Mouse (Mus musculus) MEL (cell line): ENCODE measurements at regions not wholly inside any gene's neighbourhood (a gene's known extent, or its start where the extent isn't known, plus 50 kb on each side); places are given as distances from the start of the nearest gene placed in this dataset.

ENCODE experiments used
- DNase-seq: peaks from one replicate; pipeline ENCODE4 v3.0.0; 2011; ENCODE audit warnings: low read depth, low spot score
- H3K27ac ChIP-seq: 2 replicates; pipeline ENCODE4 v1.5.1; 2012; ENCODE audit warnings: low read depth, mild to moderate bottlenecking, control low read depth, low read length, moderate library complexity; ENCODE audit not compliant: control insufficient read depth
- H3K27me3 ChIP-seq, 2 experiments: fragments of 150-350 bp in 1 of 2; sonication (generic) in 1 of 2; 2 replicates each; pipeline ENCODE4 v1.6.1; 2012; ENCODE audit warnings: low read length in 2 of 2, mild to moderate bottlenecking in 2 of 2, improper control_type of control experiment in 1 of 2, moderate library complexity in 1 of 2; ENCODE audit not compliant: insufficient read depth in 2 of 2, control insufficient read depth in 1 of 2
- H3K36me3 ChIP-seq, 2 experiments: 2 replicates each; pipeline ENCODE4 v1.6.1; 2012 to 2014; ENCODE audit warnings: low read length in 2 of 2, improper control_type of control experiment in 1 of 2, inconsistent platforms in 1 of 2, mild to moderate bottlenecking in 1 of 2; ENCODE audit not compliant: insufficient read depth in 2 of 2, control insufficient read depth in 1 of 2
- H3K4me1 ChIP-seq, 2 experiments: fragments of 150-350 bp in 1 of 2; sonication (generic) in 1 of 2; 2 replicates each; pipeline ENCODE4 v1.6.1; 2012; ENCODE audit warnings: low read length in 2 of 2, improper control_type of control experiment in 1 of 2, mild to moderate bottlenecking in 1 of 2; ENCODE audit not compliant: insufficient read depth in 2 of 2, control insufficient read depth in 1 of 2
- H3K4me3 ChIP-seq, 2 experiments: fragments of 150-350 bp in 1 of 2; sonication (generic) in 1 of 2; 2 replicates each; pipeline ENCODE4 v1.5.1; 2012; ENCODE audit warnings: low read depth in 2 of 2, low read length in 2 of 2, mild to moderate bottlenecking in 2 of 2, moderate library complexity in 2 of 2, control low read depth in 1 of 2, improper control_type of control experiment in 1 of 2; ENCODE audit not compliant: control insufficient read depth in 1 of 2, insufficient read depth in 1 of 2
- H3K79me2 ChIP-seq: 2 replicates; pipeline ENCODE4 v1.6.1; 2012; ENCODE audit warnings: mild to moderate bottlenecking, low read length, moderate library complexity; ENCODE audit not compliant: control insufficient read depth, poor library complexity, insufficient read depth
- H3K9ac ChIP-seq: 2 replicates; pipeline ENCODE4 v1.6.1; 2012; ENCODE audit warnings: low read depth, mild to moderate bottlenecking, control low read depth, low read length, moderate library complexity; ENCODE audit not compliant: control insufficient read depth, poor library complexity, severe bottlenecking
- H3K9me3 ChIP-seq: fragments of 150-350 bp; sonication (generic); replicated peaks from 2 replicates; pipeline ENCODE4 v1.6.1; 2012; ENCODE audit warnings: mild to moderate bottlenecking, low read length, improper control_type of control experiment, moderate library complexity; ENCODE audit not compliant: insufficient read depth
- CHD1 ChIP-seq: IDR thresholded peaks from 2 replicates; pipeline ENCODE4 v1.6.1; 2012; ENCODE audit warnings: low read depth, mild to moderate bottlenecking, inconsistent platforms, low read length, improper control_type of control experiment
- CHD2 ChIP-seq: IDR thresholded peaks from 2 replicates; pipeline ENCODE4 v1.6.1; 2011; ENCODE audit warnings: low read length, improper control_type of control experiment
- CTCF ChIP-seq, 3 experiments: IDR thresholded peaks in 2 of 3; conservative IDR thresholded peaks in 1 of 3; 2 replicates each; pipeline ENCODE4 v1.5.1; 2011 to 2012; ENCODE audit warnings: low read length in 3 of 3, low read depth in 2 of 3, mild to moderate bottlenecking in 2 of 3, improper control_type of control experiment in 1 of 3, inconsistent platforms in 1 of 3, mixed read lengths in 1 of 3, moderate library complexity in 1 of 3; ENCODE audit not compliant: control insufficient read depth in 1 of 3, insufficient read depth in 1 of 3, poor library complexity in 1 of 3, severe bottlenecking in 1 of 3
- GABPA ChIP-seq: IDR thresholded peaks from 2 replicates; pipeline ENCODE4 v1.6.1; 2012; ENCODE audit warnings: low read depth, mild to moderate bottlenecking, inconsistent platforms, low read length, improper control_type of control experiment, moderate library complexity
- GATA1 ChIP-seq: IDR thresholded peaks from 2 replicates; pipeline ENCODE4 v1.6.1; 2011; ENCODE audit warnings: low read depth, low read length, improper control_type of control experiment
- JUND ChIP-seq: IDR thresholded peaks from 2 replicates; pipeline ENCODE4 v1.6.1; 2011; ENCODE audit warnings: low read depth, mild to moderate bottlenecking, improper control_type of control experiment, low read length
- KAT2A ChIP-seq: conservative IDR thresholded peaks from 2 replicates; pipeline ENCODE4 v1.6.1; 2012; ENCODE audit warnings: low read depth, low read length, improper control_type of control experiment, inconsistent platforms
- MAX ChIP-seq: IDR thresholded peaks from 2 replicates; pipeline ENCODE4 v1.6.1; 2011; ENCODE audit warnings: low read length, improper control_type of control experiment
- MAZ ChIP-seq: IDR thresholded peaks from 2 replicates; pipeline ENCODE4 v1.6.1; 2012; ENCODE audit warnings: low read depth, mild to moderate bottlenecking, inconsistent platforms, low read length, improper control_type of control experiment
- MEF2A ChIP-seq: IDR thresholded peaks from 2 replicates; pipeline ENCODE4 v1.6.1; 2014; ENCODE audit warnings: low read depth, mild to moderate bottlenecking, inconsistent platforms, low read length, improper control_type of control experiment; ENCODE audit not compliant: poor library complexity, insufficient replicate concordance, severe bottlenecking; ENCODE audit errors: extremely low read depth
- MYB ChIP-seq: IDR thresholded peaks from 2 replicates; pipeline ENCODE4 v1.6.1; 2011; ENCODE audit warnings: mild to moderate bottlenecking, low read depth, low read length, improper control_type of control experiment
- NELFE ChIP-seq: IDR thresholded peaks from 2 replicates; pipeline ENCODE4 v1.6.1; 2011; ENCODE audit warnings: low read depth, low read length, improper control_type of control experiment
- NRF1 ChIP-seq: IDR thresholded peaks from 2 replicates; pipeline ENCODE4 v1.6.1; 2014; ENCODE audit warnings: low read depth, mild to moderate bottlenecking, inconsistent platforms, low read length, improper control_type of control experiment, moderate library complexity; ENCODE audit not compliant: poor library complexity, insufficient read depth, severe bottlenecking
- RAD21 ChIP-seq: IDR thresholded peaks from 2 replicates; pipeline ENCODE4 v1.6.1; 2011; ENCODE audit warnings: mild to moderate bottlenecking, low read depth, low read length, improper control_type of control experiment
- RCOR1 ChIP-seq: IDR thresholded peaks from 2 replicates; pipeline ENCODE4 v1.6.1; 2012; ENCODE audit warnings: low read depth, mild to moderate bottlenecking, inconsistent platforms, low read length, improper control_type of control experiment
- SMC3 ChIP-seq: IDR thresholded peaks from 2 replicates; pipeline ENCODE4 v1.6.1; 2011; ENCODE audit warnings: low read depth, low read length, improper control_type of control experiment
- TBP ChIP-seq: IDR thresholded peaks from 2 replicates; pipeline ENCODE4 v1.8.0; 2011; ENCODE audit warnings: low read depth, low read length, improper control_type of control experiment
- TCF12 ChIP-seq: IDR thresholded peaks from 2 replicates; pipeline ENCODE4 v1.6.1; 2014; ENCODE audit warnings: low read depth, mild to moderate bottlenecking, inconsistent platforms, low read length, improper control_type of control experiment, moderate library complexity
- USF2 ChIP-seq, 2 experiments: IDR thresholded peaks; 2 replicates each; pipeline ENCODE4 v1.6.1; 2011 to 2012; ENCODE audit warnings: improper control_type of control experiment in 2 of 2, low read length in 2 of 2, borderline replicate concordance in 1 of 2, inconsistent platforms in 1 of 2, low read depth in 1 of 2, mild to moderate bottlenecking in 1 of 2; ENCODE audit not compliant: insufficient read depth in 1 of 2
- ZC3H11A ChIP-seq: IDR thresholded peaks from 2 replicates; pipeline ENCODE4 v1.6.1; 2012; ENCODE audit warnings: low read depth, mild to moderate bottlenecking, inconsistent platforms, low read length, improper control_type of control experiment
- ZNF384 ChIP-seq: IDR thresholded peaks from 2 replicates; pipeline ENCODE4 v1.6.1; 2012; ENCODE audit warnings: low read depth, mild to moderate bottlenecking, inconsistent platforms, low read length, improper control_type of control experiment

GRCm38 (mm10) chr12:71373633-71374032 is 63.9 kb downstream of the Dact1 start:
- Histone ChIP-seq H3K9ac (no peak overlapping the region), H3K27ac (no peak overlapping the region), H3K4me1 (no peaks in the 10 kb centered on the region), H3K9me3 (no peaks in the 10 kb centered on the region), H3K27me3 (no peaks in the 10 kb centered on the region), H3K36me3 (no peaks in the 10 kb centered on the region), H3K4me3 (no peak overlapping the region), H3K79me2 (no peaks in the 10 kb centered on the region)
- DNase-seq = no peak
- TF ChIP-seq ZNF384 (no peak), GABPA (no peak), TCF12 (no peak), CHD1 (no peak)

DNA sequence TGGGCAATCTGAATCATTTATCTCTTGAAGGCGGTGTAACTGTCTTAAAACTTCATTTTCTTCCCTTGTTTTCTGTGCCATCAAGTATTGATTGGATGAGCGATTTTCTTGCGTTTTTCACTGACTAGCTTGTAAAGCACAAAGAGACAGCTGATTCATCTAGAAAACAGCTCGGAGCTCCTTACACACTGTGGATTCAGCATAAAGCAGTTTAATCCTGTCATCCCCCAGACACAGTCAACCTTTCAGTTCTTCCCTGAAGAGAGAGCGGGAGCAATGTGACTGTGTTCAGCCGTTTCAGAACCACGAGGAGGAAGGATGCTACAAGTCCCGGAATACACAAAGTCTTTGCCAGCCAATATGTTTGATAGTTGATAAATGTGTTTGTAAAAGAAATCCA is 66.8 kb downstream of the Dact1 start:
- Histone ChIP-seq H3K79me2 (no peaks in the 10 kb centered on the region), H3K9me3 (no peaks in the 10 kb centered on the region), H3K36me3 (no peaks in the 10 kb centered on the region), H3K27ac (no peak overlapping the region), H3K4me3 (no peak overlapping the region), H3K27me3 (no peaks in the 10 kb centered on the region), H3K9ac (no peak overlapping the region), H3K4me1 (no peaks in the 10 kb centered on the region)
- TF ChIP-seq GATA1 (no peak), GABPA (no peak)
- no peak for DNase-seq

GRCm38 (mm10) chr12:71376966-71377365 is 67.3 kb downstream of the Dact1 start:
- Histone ChIP-seq H3K27me3 (no peaks in the 10 kb centered on the region), H3K36me3 (no peaks in the 10 kb centered on the region), H3K79me2 (no peaks in the 10 kb centered on the region), H3K9ac (no peak overlapping the region), H3K4me3 (no peak overlapping the region), H3K27ac (no peak overlapping the region), H3K4me1 (no peaks in the 10 kb centered on the region), H3K9me3 (no peaks in the 10 kb centered on the region)
- DNase-seq = no peak
- no peak for TF ChIP-seq MEF2A
- no peak for TF ChIP-seq RCOR1
- no peak for TF ChIP-seq SMC3
- TF ChIP-seq NELFE = no peak
- TF ChIP-seq TBP = no peak
- TF ChIP-seq ZNF384 = no peak
- no peak for TF ChIP-seq KAT2A
- no peak for TF ChIP-seq CHD2
- TF ChIP-seq RAD21 = no peak
- no peak for TF ChIP-seq NRF1
- TF ChIP-seq MAX = no peak
- TF ChIP-seq USF2 (IDR thresholded peaks at IDR 0.05; ENCODE audit: borderline replicate concordance in 1 of 2, insufficient read depth in 1 of 2, low read depth in 1 of 2, low read length in 2 of 2) = no peak
- TF ChIP-seq MYB = no peak
- no peak for TF ChIP-seq CTCF (IDR thresholded peaks at IDR 0.05 in 2 of 3, conservative IDR thresholded peaks at IDR 0.05 in 1 of 3; ENCODE audit: control insufficient read depth in 1 of 3, insufficient read depth in 1 of 3, low read depth in 2 of 3, low read length in 3 of 3, poor library complexity in 1 of 3, severe bottlenecking in 1 of 3)
- TF ChIP-seq CHD1 = no peak
- TF ChIP-seq MAZ = no peak
- TF ChIP-seq JUND = no peak
- no peak for TF ChIP-seq TCF12
- no peak for TF ChIP-seq ZC3H11A
